In genomic region chr6:129030175-129030824, GRCm38 (mm10) we compare ENCODE assay signal across 26 mouse cellular contexts. TPM values are rescaled to one million over a fixed set of nuclear protein-coding genes. Genes with fewer than 3 reads are reported as not detected.
"Had no signal": no experiment of that assay in that cellular context is flagged by ENCODE, and none has a peak within 500 bp of the region (broad histone marks: within the 10 kb centered on the region; RNA-seq: fewer than 3 reads in every experiment).

No protein-coding gene starts in this region.

- H3K27ac ChIP-seq: kidney, postnatal 0 days; limb, embryonic 12.5 days; limb, embryonic 15.5 days; liver, embryonic 14.5 days; macrophage; midbrain, embryonic 12.5 days; midbrain, embryonic 15.5 days; neural tube, embryonic 12.5 days; neural tube, embryonic 15.5 days had no signal

- H3K9me3 ChIP-seq: limb, embryonic 12.5 days; limb, embryonic 15.5 days; megakaryocyte, embryonic 14.5 days; midbrain, embryonic 12.5 days; midbrain, embryonic 15.5 days; neural tube, embryonic 12.5 days; neural tube, embryonic 15.5 days had no signal

- H3K4me1 ChIP-seq: limb, embryonic 12.5 days; limb, embryonic 15.5 days; midbrain, embryonic 12.5 days; midbrain, embryonic 15.5 days; neural tube, embryonic 12.5 days; neural tube, embryonic 15.5 days had no signal

- ATAC-seq: liver, postnatal 0 days; lung, postnatal 0 days; midbrain, embryonic 15.5 days had no signal

- H3K9ac ChIP-seq: limb, embryonic 12.5 days; limb, embryonic 15.5 days; liver, embryonic 14.5 days; liver, postnatal 0 days; lung, embryonic 14.5 days; midbrain, embryonic 12.5 days; midbrain, embryonic 15.5 days; neural tube, embryonic 12.5 days; neural tube, embryonic 15.5 days had no signal

- H3K36me3 ChIP-seq: limb, embryonic 12.5 days; limb, embryonic 15.5 days; midbrain, embryonic 12.5 days; midbrain, embryonic 15.5 days; neural tube, embryonic 12.5 days; neural tube, embryonic 15.5 days had no signal

- H3K27me3 ChIP-seq: limb, embryonic 12.5 days; limb, embryonic 15.5 days; megakaryocyte, embryonic 14.5 days; midbrain, embryonic 12.5 days; midbrain, embryonic 15.5 days; neural tube, embryonic 12.5 days; neural tube, embryonic 15.5 days had no signal

- H3K4me3 ChIP-seq: limb, embryonic 12.5 days; limb, embryonic 15.5 days; megakaryocyte, embryonic 14.5 days; midbrain, embryonic 12.5 days; midbrain, embryonic 15.5 days; neural tube, embryonic 12.5 days; neural tube, embryonic 15.5 days had no signal

- DNase-seq: kidney, adult 2 months; kidney, postnatal 25 days; left cerebral cortex, postnatal 4 days; liver, postnatal 0 days; lung, embryonic 14.5 days; right cerebral cortex, adult 18-20 months; right cerebral cortex, postnatal 14 days; spleen, adult 18-20 months; thymus, adult 18-20 months; thymus, postnatal 14 days had no signal

RNA-seq across cellular contexts. Expression of gene Klrb1f, which starts 15.4 kb away (rescaled TPM):
- total RNA-seq: layer of hippocampus, adult 8-10 months; layer of hippocampus, postnatal 10 days; left cerebral cortex, adult 8-10 months; left cerebral cortex, postnatal 14 days had no signal
- polyA plus RNA-seq: midbrain, embryonic 12.5 days; testis, adult 2 months had no signal
